ENCODE assay signal across 7 mouse cellular contexts in genomic region chr19:37529975-37530515, GRCm38 (mm10). TPM values are rescaled to one million over a fixed set of nuclear protein-coding genes. Genes with fewer than 3 reads are reported as not detected.
DNase-seq lines count a peak whose midpoint lies in the region; ATAC-seq and TF ChIP-seq lines count a peak whose summit lies in the region.

No protein-coding gene starts in this region.

- 26% methylated on average over 7 of the region's 7 CpGs for WGBS in liver, embryonic 14.5 days (ENCODE audit: insufficient replicate concordance)

- TF ChIP-seq EP300 in liver, embryonic 14.5 days (IDR thresholded peaks at IDR 0.05; ENCODE audit: low read depth): no peak

- ATAC-seq in erythroid progenitor cell, adult 5-6 weeks (replicated peaks; ENCODE audit: low FRiP score, poor library complexity, severe bottlenecking): peak; percentile 48; the same call in 1 of the 2 replicates
- no peak for ATAC-seq in liver, embryonic 14.5 days (ENCODE audit: insufficient read depth)

- no peak overlapping the region for H3K4me3 ChIP-seq in liver, embryonic 14.5 days (ENCODE audit: insufficient read depth in 1 of 2, low read depth in 2 of 2, low read length in 2 of 2)

- no peak overlapping the region for H3K27ac ChIP-seq in liver, embryonic 14.5 days

- TF ChIP-seq CTCF in liver, embryonic 14.5 days (IDR thresholded peaks at IDR 0.05; ENCODE audit: low read depth): peak; percentile 72

- peak; percentile 35 for DNase-seq in kidney, adult 18-20 months
- DNase-seq in kidney, adult 11 months: no peak
- DNase-seq in CD8-positive naive resting alpha-beta T cell, adult 2 months (ENCODE audit: low read depth in 2 of 2, low spot score in 2 of 2): peak; percentile 21 to 59
- DNase-seq in NIH3T3 (ENCODE audit: low read depth): peak; percentile 84
- DNase-seq in liver, embryonic 14.5 days (ENCODE audit: low read depth in 3 of 3, low spot score in 3 of 3): peak in 2 of 3 experiments; percentile 48 to 49
- DNase-seq in retina, postnatal 7 days (ENCODE audit: low read depth, low spot score): peak; percentile 52

- H3K9ac ChIP-seq in liver, embryonic 14.5 days (replicated peaks): no peak overlapping the region

- H3K4me1 ChIP-seq in liver, embryonic 14.5 days (replicated peaks; ENCODE audit: control insufficient read depth in 2 of 2, insufficient read depth in 2 of 2, low read length in 1 of 2): peaks cover 7 to 15% of the 10 kb centered on the region in 2 experiments; a peak in 3 of 4 replicates

- H3K9me3 ChIP-seq in liver, embryonic 14.5 days (ENCODE audit: control insufficient read depth, low read length): no peaks in the 10 kb centered on the region

- no peaks in the 10 kb centered on the region for H3K36me3 ChIP-seq in liver, embryonic 14.5 days (replicated peaks; ENCODE audit: control insufficient read depth, insufficient read depth, low read depth)

- H3K4me2 ChIP-seq in liver, embryonic 14.5 days (ENCODE audit: low read depth): no peak overlapping the region

- H3K27me3 ChIP-seq in liver, embryonic 14.5 days (ENCODE audit: control insufficient read depth, insufficient read depth, low read length): no peaks in the 10 kb centered on the region

RNA-seq across cellular contexts. Expression of gene Exoc6, which starts 20.2 kb away (rescaled TPM):
- 26.3 and 32.7 TPM in 2 replicates for total RNA-seq in erythroid progenitor cell, adult 5-6 weeks (2015; ENCODE audit: low replicate concordance)
- total RNA-seq in erythroid progenitor cell, adult 5-6 weeks (2017; ENCODE audit: low replicate concordance): 39.3 and 39.6 TPM in 2 replicates
- 11.4 and 17.3 TPM in 2 replicates for polyA plus RNA-seq in liver, embryonic 14.5 days (2012; rRNA removed)
- 31.6 and 32.4 TPM in 2 replicates for polyA plus RNA-seq in liver, embryonic 14.5 days (2014; fragmentation: Nextera tagmentation; extraction: Ambion mirVana)
